Mouse (Mus musculus): ENCODE measurements around the gene Tbcb.

DNA sequence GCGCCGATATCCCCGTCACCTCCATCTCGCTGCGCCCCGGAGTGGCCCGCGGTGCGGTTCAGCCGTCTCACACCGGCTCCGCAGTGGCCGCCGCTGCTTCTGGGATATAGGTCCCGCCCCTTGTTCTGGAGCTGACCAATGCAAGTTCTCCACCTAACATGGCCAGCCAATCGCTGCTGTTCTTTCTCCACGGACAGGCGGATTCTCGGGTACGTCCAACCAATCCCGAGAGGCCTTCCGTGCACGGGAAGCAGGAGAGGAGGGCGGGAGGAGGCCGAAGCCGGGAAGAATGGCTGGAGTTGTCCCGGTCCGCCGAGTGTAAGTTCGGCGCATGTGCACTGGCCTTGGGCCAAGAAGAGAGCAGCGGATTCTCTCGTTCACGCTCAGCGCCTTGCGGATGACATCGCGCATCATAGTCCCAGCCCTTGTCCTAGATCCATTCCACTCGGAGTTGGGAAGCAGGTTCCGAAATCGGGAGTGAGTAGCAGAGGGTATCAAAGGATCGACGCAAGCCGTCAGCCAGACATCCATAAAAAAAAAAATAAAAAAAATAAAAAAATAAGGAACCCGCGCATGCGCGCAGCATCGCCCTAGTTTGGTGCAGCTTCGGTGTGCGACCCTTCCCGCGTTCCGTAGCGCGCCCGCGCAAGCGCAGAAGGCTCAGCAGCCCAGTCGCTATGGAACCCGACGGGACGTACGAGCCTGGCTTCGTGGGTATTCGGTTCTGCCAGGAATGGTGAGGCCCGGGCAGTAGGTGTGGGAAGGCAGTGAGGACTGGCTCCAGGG is at the start of gene Tbcb, which contains the start of gene Polr2i:
- TF ChIP-seq CTCF (IDR thresholded peaks at IDR 0.05) (no peak), EP300 (IDR thresholded peaks at IDR 0.05) (no peak)

Data from lung, postnatal 0 days (tissue).